Mouse (Mus musculus) kidney, postnatal 4 days (tissue): Measurements from ENCODE around the gene Ica1.

ENCODE experiments used
- DNase-seq, 2 experiments: peaks; one replicate each; pipeline ENCODE4 v3.0.0; 2021; ENCODE audit warnings: mixed read lengths in 2 of 2

The Ica1 gene

GRCm38 (mm10) chr6:8640863-8641262, 137.4 kb downstream of the Ica1 start:
- no peak for DNase-seq

GRCm38 (mm10) chr6:8639526-8639925, 138.8 kb downstream of the Ica1 start:
- no peak for DNase-seq

- DNase-seq = no peak
Measured at GRCm38 (mm10) chr6:8638899-8639298, 139.4 kb downstream of the Ica1 start.

- no peak for DNase-seq
Measured at GRCm38 (mm10) chr6:8638122-8638521, 140.2 kb downstream of the Ica1 start.

GRCm38 (mm10) chr6:8632701-8633100, 145.6 kb downstream of the Ica1 start:
- DNase-seq = no peak

- no peak for DNase-seq
Measured at GRCm38 (mm10) chr6:8631986-8632632, 146.2 kb downstream of the Ica1 start.

- DNase-seq = no peak
Measured at GRCm38 (mm10) chr6:8631362-8631761, 146.9 kb downstream of the Ica1 start.

GRCm38 (mm10) chr6:8630531-8630930, 147.8 kb downstream of the Ica1 start:
- DNase-seq = no peak

- DNase-seq = no peak
Measured at GRCm38 (mm10) chr6:8628715-8629267, 149.5 kb downstream of the Ica1 start.

- DNase-seq = no peak
Measured at GRCm38 (mm10) chr6:8628226-8628625, 150.1 kb downstream of the Ica1 start.

DNA sequence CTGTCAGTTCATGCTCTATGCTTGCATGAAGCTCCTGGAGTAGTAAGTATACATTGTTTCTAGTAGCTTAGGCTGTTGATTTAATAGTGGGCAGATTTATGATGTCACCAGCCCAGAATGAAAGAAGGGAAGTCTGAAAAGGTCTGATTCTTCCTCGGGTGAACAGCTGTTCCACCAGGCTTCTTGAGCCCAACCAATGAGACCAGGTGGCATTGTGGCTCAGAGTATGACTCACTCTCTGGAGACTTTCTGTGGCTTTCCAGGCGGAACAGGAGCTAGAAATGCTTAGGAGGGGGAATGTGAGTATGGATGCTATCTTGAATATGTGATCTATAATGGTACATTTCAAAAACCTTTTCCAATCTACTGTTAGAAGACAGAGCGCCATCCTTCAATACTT, 155.2 kb downstream of the Ica1 start:
- DNase-seq = no peak

- DNase-seq = no peak
Measured at GRCm38 (mm10) chr6:8619582-8620350, 158.5 kb downstream of the Ica1 start.

GRCm38 (mm10) chr6:8617369-8617768, 160.9 kb downstream of the Ica1 start:
- no peak for DNase-seq

DNA sequence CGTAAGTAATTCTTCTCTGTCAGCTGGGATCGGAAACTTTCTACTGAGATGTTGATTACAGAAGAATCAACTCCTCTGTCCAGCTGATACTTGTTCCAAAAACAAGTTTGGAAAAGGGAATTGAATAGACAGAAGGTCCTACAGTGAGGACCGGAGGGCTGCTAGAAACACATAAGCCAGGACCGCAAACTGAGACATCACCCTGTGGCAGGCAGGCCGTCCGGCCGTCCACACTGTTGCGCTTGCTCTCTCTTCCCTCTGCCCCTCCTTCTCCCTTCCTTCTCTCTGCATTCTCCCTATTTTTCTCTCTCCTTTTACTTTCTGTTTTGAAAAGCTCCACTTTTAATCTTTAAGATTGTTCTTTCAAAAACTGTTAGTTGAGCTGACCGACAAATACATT, 186.6 kb downstream of the Ica1 start:
- DNase-seq = peak; percentile 6 to 27

- DNase-seq = no peak
Measured at GRCm38 (mm10) chr6:8583892-8584291, 194.4 kb downstream of the Ica1 start.

- DNase-seq = no peak
Measured at GRCm38 (mm10) chr6:8582377-8582776, 195.9 kb downstream of the Ica1 start.
